Mouse (Mus musculus) midbrain, embryonic 12.5 days (tissue): ENCODE results near the gene Kif16b. TPM values are rescaled to one million over a fixed set of nuclear protein-coding genes. Genes with fewer than 3 reads are reported as not detected.
A peak's percentile ranks its signal among the peaks of the same experiment; 100 is the strongest.

Experiments
- ATAC-seq: fragments of 200-750 bp; cut with Nextera tagmentation; 2 replicates; pipeline ENCODE4 v1.8.0; 2017; ENCODE audit warnings: low read depth, moderate TSS enrichment, moderate library complexity; ENCODE audit not compliant: low FRiP score
- H3K27ac ChIP-seq: fragments of 300-500 bp; sonication (generic); replicated peaks from 2 replicates; pipeline ENCODE4 v1.5.1; 2016; ENCODE audit warnings: mild to moderate bottlenecking
- H3K27me3 ChIP-seq: fragments of 300-500 bp; sonication (generic); 2 replicates; pipeline ENCODE4 v1.6.1; 2016; ENCODE audit warnings: mild to moderate bottlenecking
- H3K36me3 ChIP-seq: fragments of 300-500 bp; sonication (generic); 2 replicates; pipeline ENCODE4 v1.6.1; 2016
- H3K4me1 ChIP-seq: fragments of 300-500 bp; sonication (generic); 2 replicates; pipeline ENCODE4 v1.6.1; 2016
- H3K4me2 ChIP-seq: fragments of 300-500 bp; sonication (generic); replicated peaks from 2 replicates; pipeline ENCODE4 v1.6.1; 2016; ENCODE audit warnings: mild to moderate bottlenecking, moderate library complexity
- H3K4me3 ChIP-seq: fragments of 300-500 bp; sonication (generic); 2 replicates; pipeline ENCODE4 v1.5.1; 2016; ENCODE audit warnings: mild to moderate bottlenecking
- H3K9ac ChIP-seq: fragments of 300-500 bp; sonication (generic); replicated peaks from 2 replicates; pipeline ENCODE4 v1.6.1; 2016; ENCODE audit warnings: mild to moderate bottlenecking, moderate library complexity
- H3K9me3 ChIP-seq: fragments of 300-500 bp; sonication (generic); 2 replicates; pipeline ENCODE4 v1.6.1; 2016; ENCODE audit warnings: mild to moderate bottlenecking
- WGBS: fragments of 180-500 bp; shearing (Covaris S2); methylation state at CpG from one replicate; pipeline ENCODE4 v1.1.7; 2016; 5-methylcytosine and 5-hydroxymethylcytosine counted together
- polyA plus RNA-seq: library from polyadenylated mRNA; unstranded; fragments of >200 nt; fragmentation: Nextera tagmentation; extraction: Ambion mirVana; gene quantifications from 2 replicates; pipeline ENCODE4 v1.2.1, GENCODE M21; 2016

The Kif16b gene
- polyA plus RNA-seq, 1 experiment from 2014 or later: 7.3 TPM

DNA sequence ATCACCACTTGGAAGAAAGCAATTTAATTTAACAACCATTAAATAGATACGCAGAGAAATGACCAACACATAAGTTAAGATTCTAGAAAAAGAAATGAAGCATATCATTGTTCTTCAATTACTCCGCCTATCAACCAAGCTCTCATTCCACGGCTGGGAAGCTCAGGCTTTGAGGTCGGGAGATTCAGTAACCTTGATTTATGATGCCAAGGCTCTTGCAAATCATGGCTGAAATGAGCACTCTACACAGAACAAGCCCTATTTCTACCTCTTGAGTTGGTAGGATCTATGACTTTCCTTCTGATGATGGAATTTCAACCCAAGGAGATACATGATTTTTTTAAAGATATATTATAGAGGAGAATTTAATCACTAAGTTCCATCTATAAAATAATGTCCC is 140.5 kb downstream of the Kif16b start:
- no peak overlapping the region for H3K4me2 ChIP-seq
- WGBS: 87% methylated on average over 4 of the region's 4 CpGs
- no peak overlapping the region for H3K27ac ChIP-seq
- H3K36me3 ChIP-seq: no peaks in the 10 kb centered on the region
- H3K27me3 ChIP-seq: no peaks in the 10 kb centered on the region
- ATAC-seq: no peak
- H3K4me3 ChIP-seq: no peak overlapping the region
- no peak overlapping the region for H3K9ac ChIP-seq
- H3K4me1 ChIP-seq: no peaks in the 10 kb centered on the region
- no peaks in the 10 kb centered on the region for H3K9me3 ChIP-seq

DNA sequence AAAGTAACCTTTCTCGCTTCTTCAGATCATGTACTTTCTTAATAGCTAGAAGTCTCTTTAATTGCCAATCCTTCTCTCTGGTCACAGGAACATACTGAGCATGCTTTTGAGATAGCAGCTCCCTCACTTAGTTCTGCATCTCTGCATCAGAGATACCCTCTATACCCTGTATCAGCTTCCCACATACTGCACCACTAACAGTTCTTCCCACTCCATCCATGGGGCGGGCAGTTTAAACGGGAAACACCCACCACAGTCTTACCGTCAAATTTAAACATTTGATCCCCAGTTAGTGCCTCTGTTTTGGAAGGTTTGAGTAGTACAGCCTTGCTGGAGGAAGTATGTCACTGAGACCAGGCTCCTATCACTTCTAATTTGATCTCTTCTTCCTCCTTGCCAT is 142.1 kb downstream of the Kif16b start:
- Histone ChIP-seq H3K4me3 (no peak overlapping the region), H3K27ac (no peak overlapping the region), H3K9ac (no peak overlapping the region), H3K4me2 (no peak overlapping the region), H3K36me3 (no peaks in the 10 kb centered on the region), H3K4me1 (no peaks in the 10 kb centered on the region), H3K9me3 (no peaks in the 10 kb centered on the region), H3K27me3 (no peaks in the 10 kb centered on the region)
- no peak for ATAC-seq
- WGBS: 95% methylated on average over 4 of the region's 4 CpGs

DNA sequence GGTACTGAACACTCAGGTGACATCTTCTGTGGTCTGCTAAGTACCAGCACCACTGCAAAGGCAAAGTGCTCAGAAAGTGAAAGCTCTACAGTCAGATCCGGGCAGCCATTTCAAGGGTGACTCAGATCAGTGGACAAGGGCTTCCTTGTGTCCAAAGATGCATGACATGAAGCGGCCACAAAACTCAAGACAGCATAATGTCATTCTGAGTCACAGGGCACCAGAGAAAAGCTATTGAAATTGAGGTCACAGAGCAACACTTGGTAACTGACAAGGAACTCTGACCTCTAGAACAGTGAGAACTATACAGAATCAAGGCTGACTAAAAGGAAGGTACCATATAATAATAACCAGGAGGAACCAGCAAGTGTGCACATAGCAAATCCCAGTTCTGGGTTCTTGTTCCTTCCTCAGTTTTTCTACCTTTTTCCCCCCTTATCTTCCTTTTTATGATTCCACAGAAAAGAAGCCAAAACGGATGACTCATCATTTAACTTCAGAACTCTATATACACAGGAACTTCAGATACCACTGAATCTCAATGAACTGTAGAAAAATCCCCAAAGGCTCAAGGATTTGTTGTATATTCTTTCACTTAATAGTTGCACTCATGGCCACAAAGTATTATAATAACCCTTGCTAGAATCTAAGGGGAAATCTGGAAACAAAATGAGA is 143.1 kb downstream of the Kif16b start:
- ATAC-seq: no peak

DNA sequence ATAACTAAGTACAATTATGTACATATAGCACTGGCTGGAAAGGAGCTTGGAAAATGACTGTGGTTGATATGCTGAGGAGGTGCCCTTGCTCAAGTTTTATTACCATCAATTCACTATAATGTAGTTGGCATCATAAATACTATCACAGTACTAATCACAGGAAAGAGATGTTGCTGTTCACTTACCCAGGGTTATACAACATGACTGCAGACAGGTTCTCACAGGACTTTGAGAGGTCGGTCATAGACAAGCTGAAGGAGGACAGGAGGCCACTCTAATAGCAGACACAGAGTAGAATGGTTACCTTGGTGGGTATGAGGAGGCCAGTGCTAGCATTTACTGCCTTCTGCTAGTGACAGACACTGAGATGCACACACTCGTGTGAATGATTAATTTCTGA is 162.0 kb downstream of the Kif16b start:
- Histone ChIP-seq H3K9me3 (no peaks in the 10 kb centered on the region), H3K27ac (no peak overlapping the region), H3K9ac (no peak overlapping the region), H3K4me1 (peaks cover 4% of the 10 kb centered on the region; the same call in 1 of the 2 replicates), H3K4me3 (no peak overlapping the region), H3K36me3 (no peaks in the 10 kb centered on the region), H3K4me2 (no peak overlapping the region), H3K27me3 (no peaks in the 10 kb centered on the region)
- 86% methylated on average over 2 of the region's 2 CpGs for WGBS
- ATAC-seq: no peak

More for the DNA sequence above, 143.1 kb downstream of the Kif16b start:
- no peaks in the 10 kb centered on the region for H3K4me1 ChIP-seq
- no peak overlapping the region for H3K27ac ChIP-seq
- no peaks in the 10 kb centered on the region for H3K9me3 ChIP-seq
- H3K4me3 ChIP-seq: no peak overlapping the region
- WGBS: 83% methylated on average over 3 of the region's 3 CpGs
- H3K36me3 ChIP-seq: no peaks in the 10 kb centered on the region
- H3K4me2 ChIP-seq: no peak overlapping the region
- H3K27me3 ChIP-seq: no peaks in the 10 kb centered on the region
- no peak overlapping the region for H3K9ac ChIP-seq

DNA sequence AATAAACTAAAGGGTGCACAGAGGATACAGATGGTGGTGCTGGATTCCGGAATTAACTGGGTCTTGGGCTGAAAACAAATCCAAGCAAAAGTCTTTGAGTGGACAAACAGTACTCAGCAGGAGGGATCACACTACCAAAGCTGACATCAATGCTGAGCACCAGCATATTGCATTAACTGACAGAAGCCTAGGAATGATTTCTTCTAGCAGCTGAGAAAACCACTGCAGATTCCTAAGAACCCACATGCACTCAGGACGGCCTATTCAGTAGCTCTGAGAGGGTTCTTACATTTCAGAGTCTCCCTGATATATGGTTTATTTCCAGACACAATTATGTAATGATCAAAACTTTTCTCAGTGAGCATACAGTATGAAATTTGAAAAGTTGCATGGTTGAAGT is 162.8 kb downstream of the Kif16b start:
- 77% methylated on average over 2 of the region's 2 CpGs for WGBS
- no peak for ATAC-seq
- H3K27me3 ChIP-seq: no peaks in the 10 kb centered on the region

DNA sequence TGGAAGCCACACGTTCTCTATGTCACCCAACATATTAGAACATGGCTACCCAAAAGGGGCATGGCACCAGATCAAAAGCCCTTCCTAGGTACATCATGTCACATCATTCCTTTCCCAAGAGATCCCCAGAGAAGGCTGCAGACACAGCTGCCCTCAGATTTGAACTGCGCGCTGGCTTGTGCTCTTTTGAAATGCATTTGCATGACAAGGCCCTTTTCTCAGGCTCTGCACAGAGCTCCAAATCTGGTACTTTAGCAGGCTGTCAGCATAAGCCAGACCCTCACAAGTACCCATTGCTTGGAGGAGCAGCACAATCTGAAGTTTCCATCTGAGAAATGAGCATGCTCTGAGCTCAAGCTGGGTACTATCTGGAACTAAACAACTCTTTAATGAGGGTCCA is 165.6 kb downstream of the Kif16b start:
- H3K9me3 ChIP-seq: no peaks in the 10 kb centered on the region
- peaks cover 4% of the 10 kb centered on the region for H3K4me1 ChIP-seq
- H3K27me3 ChIP-seq: no peaks in the 10 kb centered on the region
- no peak overlapping the region for H3K4me3 ChIP-seq
- WGBS: 47% methylated on average over 3 of the region's 3 CpGs
- no peak overlapping the region for H3K27ac ChIP-seq
- H3K36me3 ChIP-seq: no peaks in the 10 kb centered on the region
- H3K4me2 ChIP-seq: no peak overlapping the region
- H3K9ac ChIP-seq: no peak overlapping the region
- 0 out of 2 replicates have a peak, but pooled peaks have one; percentile 54 for ATAC-seq

More for the DNA sequence above, 162.8 kb downstream of the Kif16b start:
- no peak overlapping the region for H3K4me2 ChIP-seq
- no peaks in the 10 kb centered on the region for H3K9me3 ChIP-seq
- H3K4me1 ChIP-seq: peaks cover 4% of the 10 kb centered on the region; the same call in 1 of the 2 replicates
- no peak overlapping the region for H3K4me3 ChIP-seq
- no peak overlapping the region for H3K27ac ChIP-seq
- no peaks in the 10 kb centered on the region for H3K36me3 ChIP-seq
- no peak overlapping the region for H3K9ac ChIP-seq

DNA sequence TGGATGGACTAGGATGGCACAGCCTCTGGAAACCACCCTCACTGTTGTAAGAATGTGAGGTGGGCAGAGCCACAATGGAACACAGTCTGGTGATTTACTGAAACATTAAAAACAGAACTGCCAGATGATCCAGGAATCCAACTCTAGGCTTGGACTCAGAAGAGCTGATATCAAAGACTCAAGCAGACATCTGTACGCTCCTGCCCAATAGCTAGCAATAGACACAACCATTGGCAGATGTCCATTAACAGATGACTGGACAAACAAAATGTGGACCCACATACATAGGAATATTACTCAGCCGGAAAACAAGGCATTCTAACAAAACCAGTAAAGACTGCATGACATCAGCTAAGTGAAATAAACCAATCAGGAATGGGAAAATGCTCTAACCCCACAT is 167.3 kb downstream of the Kif16b start:
- WGBS: 90% methylated on average over 2 of the region's 2 CpGs
- no peaks in the 10 kb centered on the region for H3K27me3 ChIP-seq
- no peak overlapping the region for H3K9ac ChIP-seq
- H3K4me2 ChIP-seq: no peak overlapping the region
- H3K9me3 ChIP-seq: no peaks in the 10 kb centered on the region
- no peak overlapping the region for H3K4me3 ChIP-seq
- no peaks in the 10 kb centered on the region for H3K36me3 ChIP-seq
- peaks cover 4% of the 10 kb centered on the region for H3K4me1 ChIP-seq
- ATAC-seq: no peak
- no peak overlapping the region for H3K27ac ChIP-seq

DNA sequence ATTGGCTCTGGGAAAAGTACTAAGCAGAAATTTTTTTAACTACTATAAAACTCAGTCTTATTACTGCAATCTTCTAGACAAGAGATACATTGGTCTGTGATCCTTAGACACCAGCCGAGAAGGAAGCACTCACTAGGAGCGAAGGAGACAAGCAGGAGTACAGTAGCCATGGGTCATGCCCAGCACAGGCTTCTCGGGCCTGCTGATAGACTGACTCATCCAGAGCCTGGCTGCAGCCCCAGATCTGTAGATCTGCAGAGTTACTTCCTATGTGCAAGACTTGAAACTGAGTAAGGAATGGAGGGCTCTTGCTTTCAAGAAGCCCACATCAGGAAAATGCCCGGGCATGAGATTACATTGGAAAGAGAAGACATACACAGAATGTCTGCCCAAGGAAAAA is 169.0 kb downstream of the Kif16b start:
- Histone ChIP-seq H3K4me3 (no peak overlapping the region), H3K27ac (no peak overlapping the region), H3K9me3 (no peaks in the 10 kb centered on the region), H3K36me3 (no peaks in the 10 kb centered on the region), H3K27me3 (no peaks in the 10 kb centered on the region), H3K9ac (no peak overlapping the region), H3K4me1 (peaks cover 4% of the 10 kb centered on the region), H3K4me2 (no peak overlapping the region)
- 93% methylated on average over 4 of the region's 4 CpGs for WGBS
- no peak for ATAC-seq

DNA sequence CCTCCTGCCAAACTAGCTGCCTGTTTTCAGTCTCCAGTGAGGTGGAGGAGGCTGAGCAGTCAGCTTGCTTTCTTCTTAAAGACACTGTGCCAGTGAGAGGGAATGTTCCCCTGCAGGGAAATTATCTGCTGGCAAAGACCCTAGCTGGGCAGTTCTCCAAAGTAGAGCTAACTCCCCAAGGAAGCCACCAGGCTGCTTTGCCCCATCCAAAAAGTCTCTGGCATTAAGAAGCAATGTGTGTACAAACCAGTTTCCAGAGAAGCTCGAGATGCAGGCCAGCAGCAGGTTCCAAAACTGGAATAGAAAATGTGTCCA is 169.6 kb downstream of the Kif16b start:
- no peak overlapping the region for H3K4me2 ChIP-seq
- H3K4me1 ChIP-seq: peaks cover 4% of the 10 kb centered on the region
- no peaks in the 10 kb centered on the region for H3K27me3 ChIP-seq
- ATAC-seq: no peak
- H3K9me3 ChIP-seq: no peaks in the 10 kb centered on the region
- H3K9ac ChIP-seq: no peak overlapping the region
- H3K4me3 ChIP-seq: no peak overlapping the region
- no peaks in the 10 kb centered on the region for H3K36me3 ChIP-seq
- WGBS: 76% methylated on average over 1 of the region's 1 CpGs
- no peak overlapping the region for H3K27ac ChIP-seq

DNA sequence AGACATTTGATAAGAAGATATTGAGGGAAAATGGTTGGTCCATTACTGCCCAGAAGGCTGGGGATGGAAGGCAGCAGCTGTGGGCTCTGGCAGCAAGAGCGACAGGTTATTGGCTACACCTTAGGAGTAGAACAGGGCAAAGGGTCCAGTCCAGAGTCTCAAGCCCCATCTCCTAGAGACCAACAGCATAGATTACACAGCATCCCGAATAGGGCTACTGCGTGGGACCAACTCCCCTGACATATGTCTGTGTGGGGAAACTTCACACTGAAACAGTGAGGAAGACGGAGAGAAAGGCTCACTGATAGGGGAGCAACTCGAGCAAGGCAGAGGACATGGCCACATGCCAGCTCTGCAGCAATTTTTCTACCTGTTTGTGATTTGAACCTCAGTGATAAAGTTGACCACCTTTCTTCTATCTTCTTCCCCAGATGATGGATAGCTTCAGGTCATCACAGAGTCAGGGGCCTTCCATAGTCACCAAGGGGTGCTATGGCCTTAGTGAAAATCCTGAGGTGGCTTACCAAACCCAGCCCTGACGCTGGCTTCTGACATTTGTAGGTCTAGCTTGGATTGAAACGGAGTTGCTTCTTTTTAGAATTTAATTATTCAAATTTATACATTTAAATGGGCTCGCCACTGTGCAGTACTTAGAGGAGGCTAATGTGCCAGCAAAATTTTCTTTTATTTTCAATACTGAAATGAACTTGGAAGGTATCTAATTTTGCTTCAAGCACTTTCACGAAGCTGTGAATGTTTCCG is 170.1 kb downstream of the Kif16b start:
- Histone ChIP-seq H3K27ac (no peak overlapping the region), H3K4me3 (no peak overlapping the region), H3K27me3 (no peaks in the 10 kb centered on the region), H3K4me1 (peaks cover 4% of the 10 kb centered on the region), H3K36me3 (no peaks in the 10 kb centered on the region), H3K9me3 (no peaks in the 10 kb centered on the region), H3K4me2 (no peak overlapping the region), H3K9ac (no peak overlapping the region)
- WGBS: 84% methylated on average over 10 of the region's 10 CpGs
- ATAC-seq: no peak

DNA sequence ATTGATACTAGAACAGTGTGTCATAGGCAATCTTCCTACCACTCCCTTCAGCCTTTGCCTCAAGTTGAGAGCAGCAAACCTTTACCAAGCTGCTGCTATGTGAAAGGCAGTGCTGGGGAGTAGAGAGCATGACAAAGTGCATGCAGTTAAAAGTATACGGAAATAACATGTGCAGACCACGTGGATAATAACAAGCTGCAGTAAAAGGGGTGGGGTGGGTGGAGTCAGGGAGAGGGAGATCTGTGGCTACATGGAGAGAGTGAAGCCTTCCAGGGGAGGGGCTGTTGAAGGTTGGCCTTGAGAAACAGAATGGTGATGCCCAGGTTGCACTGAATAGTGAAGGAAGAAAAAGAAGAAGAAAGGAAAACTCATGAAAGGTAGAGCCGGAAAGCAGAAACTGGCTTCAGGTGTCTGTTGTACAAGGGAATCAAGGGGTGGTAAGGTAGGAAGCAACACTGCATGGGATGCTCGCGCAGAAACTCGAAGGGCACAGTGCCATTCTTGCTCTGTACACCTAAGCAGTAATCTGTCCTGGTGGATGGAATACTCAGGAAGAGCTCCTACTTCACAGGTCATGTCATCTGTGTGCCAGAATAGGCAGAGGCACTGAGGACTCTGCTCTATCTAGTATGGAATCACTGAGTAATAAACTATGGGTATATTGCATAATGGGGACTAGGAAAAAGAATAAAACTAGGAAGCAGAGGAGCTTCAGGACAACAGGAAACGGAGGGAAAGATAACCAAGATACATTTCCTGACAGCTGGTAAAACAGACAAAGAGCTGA is 176.9 kb downstream of the Kif16b start:
- Histone ChIP-seq H3K4me2 (no peak overlapping the region), H3K9ac (no peak overlapping the region), H3K4me3 (no peak overlapping the region), H3K36me3 (no peaks in the 10 kb centered on the region), H3K9me3 (no peaks in the 10 kb centered on the region), H3K27ac (no peak overlapping the region), H3K27me3 (no peaks in the 10 kb centered on the region), H3K4me1 (no peaks in the 10 kb centered on the region)
- 89% methylated on average over 7 of the region's 7 CpGs for WGBS
- no peak for ATAC-seq

DNA sequence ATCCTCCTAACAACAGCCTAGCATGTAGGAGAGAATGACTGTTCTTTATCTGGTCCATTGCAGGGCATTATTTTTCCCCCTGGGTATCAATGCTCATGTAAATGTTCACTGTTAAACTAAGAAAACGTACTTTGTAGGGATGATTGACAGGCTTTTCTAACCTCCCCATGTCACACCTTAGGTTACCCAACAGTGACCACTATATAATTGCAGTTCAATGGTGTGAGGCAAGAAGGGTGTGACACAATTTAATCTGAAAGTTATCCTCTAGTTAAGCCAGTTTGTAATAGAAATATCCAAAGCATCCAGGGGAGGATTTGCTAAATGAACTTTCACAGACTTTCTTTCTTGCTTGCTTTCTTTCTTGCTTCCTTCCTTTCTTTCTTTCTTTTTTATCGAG is 181.2 kb downstream of the Kif16b start:
- WGBS: 69% methylated on average over 2 of the region's 2 CpGs
- Histone ChIP-seq H3K4me1 (0 out of 2 replicates have a peak, but pooled peaks cover 3% of the 10 kb centered on the region), H3K27ac (no peak overlapping the region), H3K4me3 (no peak overlapping the region), H3K9me3 (no peaks in the 10 kb centered on the region), H3K27me3 (no peaks in the 10 kb centered on the region), H3K4me2 (no peak overlapping the region), H3K9ac (no peak overlapping the region), H3K36me3 (no peaks in the 10 kb centered on the region)
- ATAC-seq: no peak
